Mouse (Mus musculus) embryonic facial prominence, embryonic 15.5 days (tissue): Measurements from ENCODE around the gene Cadm1. TPM values are rescaled to one million over a fixed set of nuclear protein-coding genes. Genes with fewer than 3 reads are reported as not detected.

Source experiments
- ATAC-seq: fragments of 200-750 bp; cut with Nextera tagmentation; 2 replicates; pipeline ENCODE4 v1.8.0; 2017; ENCODE audit warnings: low read depth, moderate TSS enrichment; ENCODE audit not compliant: insufficient number of reproducible peaks, low FRiP score, low TSS enrichment
- H3K27ac ChIP-seq: fragments of 300-500 bp; sonication (generic); replicated peaks from 2 replicates; pipeline ENCODE4 v1.5.1; 2015; ENCODE audit warnings: mild to moderate bottlenecking, inconsistent platforms
- H3K27me3 ChIP-seq: fragments of 300-500 bp; sonication (generic); 2 replicates; pipeline ENCODE4 v1.6.1; 2015; ENCODE audit warnings: inconsistent platforms
- H3K36me3 ChIP-seq: fragments of 300-500 bp; sonication (generic); 2 replicates; pipeline ENCODE4 v1.6.1; 2015; ENCODE audit warnings: mild to moderate bottlenecking, inconsistent platforms
- H3K4me1 ChIP-seq: fragments of 300-500 bp; sonication (generic); 2 replicates; pipeline ENCODE4 v1.6.1; 2015; ENCODE audit warnings: inconsistent platforms
- H3K4me2 ChIP-seq: fragments of 300-500 bp; sonication (generic); replicated peaks from 2 replicates; pipeline ENCODE4 v1.6.1; 2015; ENCODE audit warnings: mild to moderate bottlenecking, inconsistent platforms
- H3K4me3 ChIP-seq: fragments of 300-500 bp; sonication (generic); replicated peaks from 2 replicates; pipeline ENCODE4 v1.5.1; 2015; ENCODE audit warnings: mild to moderate bottlenecking, inconsistent platforms
- H3K9ac ChIP-seq: fragments of 300-500 bp; sonication (generic); 2 replicates; pipeline ENCODE4 v1.6.1; 2015; ENCODE audit warnings: inconsistent platforms
- H3K9me3 ChIP-seq: fragments of 300-500 bp; sonication (generic); replicated peaks from 2 replicates; pipeline ENCODE4 v1.6.1; 2016; ENCODE audit warnings: inconsistent platforms
- WGBS: fragments of 180-500 bp; shearing (Covaris S2); methylation state at CpG from one replicate; pipeline ENCODE4 v1.1.7; 2015; 5-methylcytosine and 5-hydroxymethylcytosine counted together
- polyA plus RNA-seq: library from polyadenylated mRNA; unstranded; fragments of >200 nt; fragmentation: Nextera tagmentation; extraction: Ambion mirVana; gene quantifications from 2 replicates; pipeline ENCODE4 v1.2.1, GENCODE M21; 2015

Gene Cadm1
- polyA plus RNA-seq, 1 experiment from 2014 or later = 65.2 TPM

DNA sequence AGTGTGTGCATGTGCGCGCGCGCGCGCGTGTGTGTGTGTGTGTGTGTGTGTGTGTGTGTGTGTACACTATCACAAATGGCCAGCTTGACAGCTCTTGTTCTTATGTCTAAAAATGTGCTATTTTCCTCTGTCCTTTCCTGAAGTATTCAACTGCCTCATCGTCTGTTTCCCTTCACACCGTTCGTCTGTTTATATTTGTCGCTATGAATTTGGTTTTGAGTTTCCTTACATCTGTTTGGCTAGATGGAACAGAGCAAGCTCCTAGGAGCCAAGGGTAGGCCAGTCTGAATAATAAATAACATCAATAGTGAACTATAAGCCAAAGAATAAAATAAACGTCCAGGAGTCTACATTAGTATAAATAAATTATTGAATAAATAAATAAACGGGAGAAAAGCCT lies 235.3 kb downstream of the Cadm1 start:
- no peaks in the 10 kb centered on the region for H3K36me3 ChIP-seq
- no peak overlapping the region for H3K27ac ChIP-seq
- ATAC-seq = no peak
- no peaks in the 10 kb centered on the region for H3K9me3 ChIP-seq
- H3K4me3 ChIP-seq = no peak overlapping the region
- no peaks in the 10 kb centered on the region for H3K27me3 ChIP-seq
- no peak overlapping the region for H3K4me2 ChIP-seq
- H3K9ac ChIP-seq = no peak overlapping the region
- 78% methylated on average over 13 of the region's 13 CpGs for WGBS
- H3K4me1 ChIP-seq = no peaks in the 10 kb centered on the region; the same call in 1 of the 2 replicates

DNA sequence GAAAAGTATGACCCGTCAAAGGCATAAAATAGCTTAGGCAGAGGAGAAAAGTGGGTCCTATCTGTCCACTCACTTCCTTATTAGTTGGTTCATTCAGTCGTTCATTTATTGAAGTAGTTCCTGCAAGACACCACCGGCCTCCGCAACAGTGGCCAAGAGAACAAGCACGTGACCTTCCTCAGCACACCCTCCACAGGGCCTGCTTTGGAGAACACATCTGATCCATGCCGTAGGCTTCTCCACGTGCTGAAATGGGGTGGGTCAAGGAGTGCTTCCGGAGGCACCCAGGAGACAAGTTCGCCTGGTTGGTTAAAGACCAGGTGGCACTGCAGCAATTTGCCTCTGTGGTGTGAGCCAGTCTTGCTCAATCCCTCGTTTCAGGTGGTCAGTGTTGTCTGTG lies 236.4 kb downstream of the Cadm1 start:
- H3K36me3 ChIP-seq = no peaks in the 10 kb centered on the region
- H3K9ac ChIP-seq = no peak overlapping the region
- H3K27ac ChIP-seq = no peak overlapping the region
- H3K27me3 ChIP-seq = no peaks in the 10 kb centered on the region
- no peak for ATAC-seq
- peaks cover 5% of the 10 kb centered on the region; the same call in 1 of the 2 replicates for H3K4me1 ChIP-seq
- no peak overlapping the region for H3K4me3 ChIP-seq
- 84% methylated on average over 10 of the region's 10 CpGs for WGBS
- no peak overlapping the region for H3K4me2 ChIP-seq
- H3K9me3 ChIP-seq = no peaks in the 10 kb centered on the region

DNA sequence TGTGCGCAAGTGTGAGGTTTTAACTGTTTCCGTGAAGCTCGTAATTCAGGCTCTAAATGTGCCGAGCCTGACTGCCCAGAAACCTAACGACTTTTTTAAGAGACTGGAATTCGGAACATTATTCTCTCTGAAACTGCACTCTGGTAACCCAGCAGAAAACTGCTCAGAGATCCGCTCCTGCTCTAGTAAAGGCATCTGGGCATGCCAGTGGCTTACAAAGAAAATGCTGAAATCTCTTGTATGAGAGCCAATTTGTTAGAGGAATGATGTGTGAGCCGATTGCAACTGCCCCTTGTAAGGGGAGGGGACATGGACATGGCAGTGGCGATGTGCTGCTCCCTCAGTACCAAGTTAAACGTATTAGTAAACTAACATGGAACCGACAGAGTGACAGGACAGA lies 240.9 kb downstream of the Cadm1 start:
- H3K4me3 ChIP-seq = no peak overlapping the region
- 62% methylated on average over 11 of the region's 11 CpGs for WGBS
- no peak overlapping the region for H3K9ac ChIP-seq
- ATAC-seq = no peak
- H3K36me3 ChIP-seq = no peaks in the 10 kb centered on the region
- no peaks in the 10 kb centered on the region for H3K9me3 ChIP-seq
- H3K4me2 ChIP-seq = no peak overlapping the region
- no peaks in the 10 kb centered on the region for H3K27me3 ChIP-seq
- H3K27ac ChIP-seq = no peak overlapping the region
- 0 out of 2 replicates have a peak, but pooled peaks cover 5% of the 10 kb centered on the region for H3K4me1 ChIP-seq

DNA sequence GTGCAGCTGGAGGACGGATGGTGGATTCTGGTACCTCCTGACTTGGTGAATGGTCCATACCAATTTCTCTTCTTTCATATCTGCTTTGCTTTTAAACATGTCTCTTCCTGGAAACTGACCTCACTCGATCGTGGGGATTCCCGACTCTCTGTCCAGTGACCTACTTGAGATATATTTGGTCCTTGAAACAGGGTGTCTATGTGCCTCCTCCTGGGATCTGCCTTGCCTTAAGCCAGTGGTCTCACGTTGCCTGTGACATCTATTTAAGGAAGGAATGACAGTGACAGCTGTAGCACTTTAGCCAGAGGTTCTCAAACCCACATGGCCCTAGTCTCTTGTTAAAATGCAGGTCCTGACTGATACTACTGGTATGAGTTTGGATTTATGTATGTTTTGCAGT lies 242.0 kb downstream of the Cadm1 start:
- no peak for ATAC-seq
- Histone ChIP-seq H3K36me3 (no peaks in the 10 kb centered on the region), H3K9me3 (no peaks in the 10 kb centered on the region), H3K27ac (no peak overlapping the region), H3K27me3 (no peaks in the 10 kb centered on the region), H3K9ac (no peak overlapping the region), H3K4me2 (no peak overlapping the region), H3K4me1 (0 out of 2 replicates have a peak, but pooled peaks cover 5% of the 10 kb centered on the region), H3K4me3 (no peak overlapping the region)
- 69% methylated on average over 5 of the region's 5 CpGs for whole genome bisulfite sequencing

DNA sequence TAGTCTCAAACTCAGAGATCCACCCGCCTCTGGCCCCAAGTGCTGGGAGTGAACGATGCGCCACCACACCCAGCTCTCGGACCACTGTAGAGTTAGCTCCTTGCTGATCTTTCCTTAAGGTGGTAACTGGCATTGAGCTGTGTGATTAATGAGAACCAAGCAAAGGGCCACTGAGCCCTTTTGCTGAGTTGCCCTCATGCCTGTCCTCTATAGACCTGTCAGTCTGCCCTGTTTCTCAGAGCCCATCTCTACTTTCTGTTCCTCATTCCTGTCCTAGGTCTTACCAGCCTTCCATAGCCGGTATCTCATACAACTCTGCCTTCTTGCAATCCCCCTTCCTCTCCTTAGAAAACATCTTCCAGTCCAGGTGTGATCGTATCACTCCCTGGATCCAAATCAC lies 242.8 kb downstream of the Cadm1 start:
- ATAC-seq = no peak
- Histone ChIP-seq H3K9ac (no peak overlapping the region), H3K9me3 (no peaks in the 10 kb centered on the region), H3K27ac (no peak overlapping the region), H3K4me3 (no peak overlapping the region), H3K36me3 (no peaks in the 10 kb centered on the region), H3K27me3 (no peaks in the 10 kb centered on the region), H3K4me1 (0 out of 2 replicates have a peak, but pooled peaks cover 5% of the 10 kb centered on the region), H3K4me2 (no peak overlapping the region)
- WGBS = 82% methylated on average over 6 of the region's 6 CpGs

DNA sequence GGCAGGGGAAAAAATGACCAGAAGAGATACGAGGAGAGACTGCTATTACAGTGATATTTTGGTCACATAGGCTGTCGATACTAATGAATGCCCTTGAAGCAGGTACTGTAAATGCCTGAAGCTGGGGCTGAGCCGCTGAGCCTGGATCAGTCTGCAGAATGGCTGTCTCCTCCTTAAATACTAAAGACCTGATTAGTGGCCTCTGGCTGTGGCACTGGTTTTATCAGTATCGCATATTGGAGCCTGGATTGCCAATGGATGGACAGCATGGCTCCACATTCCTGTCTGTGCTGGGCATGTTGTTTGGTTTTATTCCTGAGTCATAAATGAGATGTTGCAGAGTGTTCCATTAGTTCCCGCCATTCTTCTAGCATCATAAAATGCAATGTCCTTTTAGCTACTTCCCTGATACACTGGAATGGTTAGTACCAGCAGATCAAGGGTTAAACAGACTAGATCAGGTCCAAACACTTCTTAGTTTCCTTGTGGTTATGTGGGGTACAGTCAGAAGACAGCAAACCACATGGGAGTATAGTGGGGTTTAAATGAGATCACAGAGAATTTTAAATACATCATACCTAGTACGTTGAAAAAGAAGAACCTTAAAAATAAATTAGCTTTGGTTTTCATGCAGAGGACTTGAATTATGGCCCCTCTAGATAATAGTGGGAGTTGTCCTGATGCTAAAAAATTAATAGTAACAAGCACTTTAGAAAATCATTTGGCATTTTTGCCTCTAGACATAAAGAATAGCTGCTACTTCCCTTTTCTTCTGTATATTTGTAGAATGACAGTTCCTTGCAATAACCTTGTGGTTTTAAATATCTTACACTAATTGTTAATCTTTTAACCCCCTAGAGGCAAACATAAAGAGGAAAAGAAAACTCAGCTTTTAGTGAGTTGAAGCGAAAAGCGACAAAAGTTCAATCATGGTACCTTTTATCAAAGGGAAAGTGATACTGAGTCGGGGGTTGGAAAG lies 247.3 kb downstream of the Cadm1 start:
- Histone ChIP-seq H3K4me3 (no peak overlapping the region), H3K4me1 (no peaks in the 10 kb centered on the region), H3K4me2 (no peak overlapping the region), H3K36me3 (no peaks in the 10 kb centered on the region), H3K9ac (no peak overlapping the region), H3K27me3 (no peaks in the 10 kb centered on the region), H3K9me3 (no peaks in the 10 kb centered on the region), H3K27ac (no peak overlapping the region)
- ATAC-seq = no peak
- 76% methylated on average over 9 of the region's 9 CpGs for WGBS

DNA sequence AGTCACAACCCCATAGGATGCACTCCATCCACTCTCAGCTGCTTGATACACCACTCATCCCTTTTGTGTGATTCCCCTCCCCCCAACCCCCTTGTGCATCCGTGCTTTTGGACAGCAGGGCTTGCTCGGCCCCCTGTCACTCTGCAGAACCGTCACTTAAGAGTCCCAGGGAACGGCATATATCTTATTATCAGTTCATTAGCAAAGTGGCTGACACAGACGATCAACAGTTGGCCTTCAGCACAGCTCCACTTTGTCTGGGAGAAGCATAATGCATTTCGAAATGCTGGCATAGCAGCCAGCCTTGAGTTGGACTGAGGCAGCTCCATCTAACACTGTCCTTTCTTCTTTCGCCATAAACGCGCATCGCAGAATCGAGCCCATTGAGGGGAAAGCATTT lies 248.5 kb downstream of the Cadm1 start:
- 65% methylated on average over 11 of the region's 11 CpGs for WGBS
- Histone ChIP-seq H3K9me3 (no peaks in the 10 kb centered on the region), H3K27me3 (no peaks in the 10 kb centered on the region), H3K4me1 (no peaks in the 10 kb centered on the region), H3K4me3 (no peak overlapping the region), H3K4me2 (no peak overlapping the region), H3K36me3 (no peaks in the 10 kb centered on the region), H3K9ac (no peak overlapping the region), H3K27ac (no peak overlapping the region)
- no peak for ATAC-seq

DNA sequence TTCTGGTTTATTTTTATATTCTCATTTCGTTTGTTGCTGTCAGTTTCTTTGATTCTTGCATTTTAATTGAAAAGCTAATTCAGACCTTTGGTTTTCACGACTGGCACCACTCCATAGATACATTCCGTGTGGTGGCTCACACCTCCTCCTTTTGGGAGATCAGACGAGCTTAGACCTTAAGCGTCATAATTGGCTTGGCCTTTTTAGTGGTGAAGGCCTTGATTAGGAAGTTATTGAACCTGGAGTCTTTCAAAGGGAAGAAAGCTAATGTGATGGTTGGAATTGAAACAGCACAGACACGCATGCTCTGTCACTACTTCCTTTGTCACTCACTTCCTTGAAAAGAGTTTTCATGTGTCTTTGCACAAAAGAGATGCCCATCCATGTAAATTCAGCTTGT lies 249.3 kb downstream of the Cadm1 start:
- Histone ChIP-seq H3K9me3 (no peaks in the 10 kb centered on the region), H3K36me3 (no peaks in the 10 kb centered on the region), H3K27ac (no peak overlapping the region), H3K9ac (no peak overlapping the region), H3K4me3 (no peak overlapping the region), H3K27me3 (no peaks in the 10 kb centered on the region), H3K4me1 (no peaks in the 10 kb centered on the region), H3K4me2 (no peak overlapping the region)
- WGBS = 75% methylated on average over 6 of the region's 6 CpGs
- ATAC-seq = no peak

DNA sequence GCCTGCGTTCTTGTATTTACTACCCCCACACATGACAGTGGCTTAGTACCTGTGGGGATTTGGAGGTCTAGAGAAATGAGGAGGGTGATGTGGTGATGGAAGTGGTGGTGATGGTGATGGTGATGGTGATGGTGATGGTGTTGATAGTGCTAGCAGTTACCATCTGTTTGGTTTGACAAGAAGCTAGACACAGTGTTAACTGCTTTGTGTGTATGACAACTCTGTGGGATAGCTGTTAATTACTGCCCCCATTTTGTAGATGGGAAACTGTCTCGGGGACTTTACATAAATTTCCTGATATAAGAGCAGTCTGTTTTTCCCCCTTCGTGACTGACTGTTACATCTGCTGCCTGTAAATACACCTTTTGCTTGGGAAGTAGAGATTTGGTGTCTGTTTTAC lies 256.7 kb downstream of the Cadm1 start:
- Histone ChIP-seq H3K4me1 (no peaks in the 10 kb centered on the region), H3K4me2 (no peak overlapping the region), H3K9me3 (no peaks in the 10 kb centered on the region), H3K9ac (no peak overlapping the region), H3K27ac (no peak overlapping the region), H3K36me3 (no peaks in the 10 kb centered on the region), H3K4me3 (no peak overlapping the region), H3K27me3 (no peaks in the 10 kb centered on the region)
- no peak for ATAC-seq
- 77% methylated on average over 3 of the region's 3 CpGs for WGBS

DNA sequence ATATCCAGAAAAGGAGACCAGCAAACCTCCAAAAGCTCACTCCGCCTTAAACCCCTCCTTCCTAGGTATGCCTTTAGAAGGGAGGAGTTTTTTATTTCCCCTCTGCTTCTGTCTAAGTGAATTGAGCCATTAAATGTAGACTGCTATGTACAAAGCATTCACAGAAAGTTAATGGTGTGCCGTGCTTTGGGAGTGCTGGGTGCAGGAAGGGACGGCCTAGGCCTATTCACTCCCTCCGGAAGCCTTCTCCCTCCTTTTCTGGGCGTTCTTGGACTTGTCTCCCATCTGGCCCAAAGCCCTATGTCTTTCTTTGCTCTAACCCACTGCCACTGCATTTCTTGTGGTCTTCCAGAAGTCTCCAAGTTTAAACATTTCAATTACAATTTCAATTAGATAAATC lies 268.5 kb downstream of the Cadm1 start:
- 91% methylated on average over 5 of the region's 5 CpGs for WGBS

DNA sequence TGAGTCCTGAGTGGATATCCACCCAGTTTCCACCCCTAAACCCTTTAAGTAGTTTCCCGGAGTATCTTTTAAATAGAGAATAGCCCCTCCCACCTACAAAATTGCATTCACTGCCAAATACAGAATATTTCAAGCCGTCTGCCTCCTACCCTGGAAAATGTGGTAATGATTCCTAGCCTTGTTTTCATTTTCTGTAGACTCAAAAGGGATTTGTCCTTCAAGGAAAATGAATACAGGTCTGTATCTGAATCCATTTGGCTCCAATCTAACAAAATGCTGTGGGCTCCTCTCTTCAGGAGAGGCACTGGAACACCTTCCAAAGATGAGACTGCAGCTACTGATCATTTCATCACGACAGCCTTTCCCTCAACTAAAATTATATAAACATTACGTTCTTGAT lies 271.3 kb downstream of the Cadm1 start:
- H3K4me2 ChIP-seq = no peak overlapping the region
- H3K36me3 ChIP-seq = no peaks in the 10 kb centered on the region
- no peaks in the 10 kb centered on the region for H3K27me3 ChIP-seq
- WGBS = 52% methylated on average over 4 of the region's 4 CpGs
- ATAC-seq = no peak
- no peaks in the 10 kb centered on the region for H3K9me3 ChIP-seq
- H3K4me1 ChIP-seq = peaks cover 2% of the 10 kb centered on the region; the same call in 1 of the 2 replicates
- H3K27ac ChIP-seq = no peak overlapping the region
- no peak overlapping the region for H3K9ac ChIP-seq
- no peak overlapping the region for H3K4me3 ChIP-seq

More for the DNA sequence above, 268.5 kb downstream of the Cadm1 start:
- no peak for ATAC-seq
- H3K27ac ChIP-seq = no peak overlapping the region
- H3K27me3 ChIP-seq = no peaks in the 10 kb centered on the region
- no peak overlapping the region for H3K4me2 ChIP-seq
- peaks cover 1% of the 10 kb centered on the region; the same call in 1 of the 2 replicates for H3K4me1 ChIP-seq
- no peaks in the 10 kb centered on the region for H3K9me3 ChIP-seq
- H3K36me3 ChIP-seq = no peaks in the 10 kb centered on the region
- H3K4me3 ChIP-seq = no peak overlapping the region
- H3K9ac ChIP-seq = no peak overlapping the region

DNA sequence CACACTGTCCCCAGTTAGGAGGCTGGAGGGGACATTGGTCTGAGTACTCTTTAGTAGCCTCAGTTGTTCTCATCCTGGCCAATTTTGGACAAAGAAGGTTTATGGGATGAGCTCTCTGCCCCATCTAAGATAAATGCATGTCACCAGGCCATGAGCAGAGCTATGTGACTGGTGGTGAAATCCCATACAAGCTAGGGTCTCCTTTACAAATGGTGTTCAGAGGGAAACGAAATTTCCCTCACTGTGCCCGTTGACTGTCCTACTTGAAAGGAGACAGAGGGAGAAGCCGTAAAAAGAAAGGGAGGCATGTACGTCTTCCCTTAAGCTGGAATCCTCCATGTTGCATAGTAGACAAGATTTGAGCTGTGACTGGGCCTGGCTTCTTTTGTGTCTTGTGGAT lies 272.6 kb downstream of the Cadm1 start:
- no peak for ATAC-seq
- H3K9me3 ChIP-seq = no peaks in the 10 kb centered on the region
- no peaks in the 10 kb centered on the region for H3K27me3 ChIP-seq
- H3K4me1 ChIP-seq = peaks cover 2% of the 10 kb centered on the region; the same call in 1 of the 2 replicates
- no peak overlapping the region for H3K4me2 ChIP-seq
- no peaks in the 10 kb centered on the region for H3K36me3 ChIP-seq
- no peak overlapping the region for H3K27ac ChIP-seq
- WGBS = 90% methylated on average over 4 of the region's 4 CpGs
- no peak overlapping the region for H3K4me3 ChIP-seq
- no peak overlapping the region for H3K9ac ChIP-seq
